8 mouse cellular contexts compared by ENCODE assay signal in genomic region chr4:106910201-106911172, GRCm38 (mm10). TPM values are rescaled to one million over a fixed set of nuclear protein-coding genes. Genes with fewer than 3 reads are reported as not detected.
DNase-seq lines count a peak whose midpoint lies in the region; ATAC-seq and TF ChIP-seq lines count a peak whose summit lies in the region.

Gene Ssbp3 (plus strand): TSS chr4:106910701.

- peaks cover 2% of the 10 kb centered on the region; the same call in 1 of the 2 replicates for H3K36me3 ChIP-seq in ES-Bruce4 (ENCODE audit: control insufficient read depth, insufficient read depth, low read length, poor library complexity, severe bottlenecking)
- peaks cover 19% of the 10 kb centered on the region for H3K36me3 ChIP-seq in forebrain, embryonic 12.5 days (replicated peaks)
- 0 out of 2 replicates have a peak, but pooled peaks cover 3% of the 10 kb centered on the region for H3K36me3 ChIP-seq in neural tube, embryonic 15.5 days

- TF ChIP-seq EP300 in ES-Bruce4 (IDR thresholded peaks at IDR 0.05; ENCODE audit: insufficient read depth, low read depth, low read length) = no peak

- peaks cover 2% of the 10 kb centered on the region for H3K4me1 ChIP-seq in ES-Bruce4 (ENCODE audit: control insufficient read depth, insufficient read depth, low read length)
- H3K4me1 ChIP-seq in forebrain, embryonic 12.5 days = peaks cover 54% of the 10 kb centered on the region
- H3K4me1 ChIP-seq in neural tube, embryonic 15.5 days = peaks cover 57% of the 10 kb centered on the region

- peak; percentile 65 for ATAC-seq in forebrain, embryonic 12.5 days (ENCODE audit: low FRiP score)
- peak; percentile 62 for ATAC-seq in neural tube, embryonic 15.5 days (ENCODE audit: low FRiP score)

- H3K4me2 ChIP-seq in forebrain, embryonic 12.5 days = peak within 1 kb of the TSS; percentile 97
- peak within 1 kb of the TSS; percentile 84 for H3K4me2 ChIP-seq in neural tube, embryonic 15.5 days

- WGBS in forebrain, embryonic 12.5 days = under 1% methylated on average over 45 of the region's 51 CpGs
- under 1% methylated on average over 45 of the region's 51 CpGs for WGBS in large intestine, adult 2 months
- under 1% methylated on average over 48 of the region's 51 CpGs for WGBS in neural tube, embryonic 15.5 days

- H3K27me3 ChIP-seq in ES-Bruce4 (ENCODE audit: control insufficient read depth, insufficient read depth, low read length, poor library complexity, severe bottlenecking) = no peaks in the 10 kb centered on the region
- H3K27me3 ChIP-seq in forebrain, embryonic 12.5 days = no peaks in the 10 kb centered on the region
- no peaks in the 10 kb centered on the region for H3K27me3 ChIP-seq in neural tube, embryonic 15.5 days (replicated peaks)

- H3K9me3 ChIP-seq in ES-Bruce4 (replicated peaks; ENCODE audit: control insufficient read depth, insufficient read depth, low read length, poor library complexity, severe bottlenecking) = no peaks in the 10 kb centered on the region
- no peaks in the 10 kb centered on the region for H3K9me3 ChIP-seq in forebrain, embryonic 12.5 days
- no peaks in the 10 kb centered on the region for H3K9me3 ChIP-seq in neural tube, embryonic 15.5 days (replicated peaks)

- H3K4me3 ChIP-seq in ES-Bruce4 (ENCODE audit: low read depth, low read length) = peak within 1 kb of the TSS; percentile 75
- peak within 1 kb of the TSS; percentile 100 for H3K4me3 ChIP-seq in forebrain, embryonic 12.5 days (replicated peaks)
- H3K4me3 ChIP-seq in neural tube, embryonic 15.5 days (replicated peaks) = peak within 1 kb of the TSS; percentile 100

- peak within 1 kb of the TSS; percentile 95 for H3K9ac ChIP-seq in ES-Bruce4 (ENCODE audit: low read depth, poor library complexity, severe bottlenecking)
- H3K9ac ChIP-seq in forebrain, embryonic 12.5 days = peak within 1 kb of the TSS; percentile 100
- H3K9ac ChIP-seq in neural tube, embryonic 15.5 days (replicated peaks) = peak within 1 kb of the TSS; percentile 96

- peak within 1 kb of the TSS; percentile 87 for H3K27ac ChIP-seq in ES-Bruce4 (ENCODE audit: insufficient read depth, low read length)
- H3K27ac ChIP-seq in forebrain, embryonic 12.5 days = peak within 1 kb of the TSS; percentile 99
- H3K27ac ChIP-seq in neural tube, embryonic 15.5 days (replicated peaks) = peak within 1 kb of the TSS; percentile 99

- no peak for TF ChIP-seq POLR2A in ES-Bruce4 (IDR thresholded peaks at IDR 0.05; ENCODE audit: insufficient read depth, low read length)

- TF ChIP-seq CTCF in ES-Bruce4 (IDR thresholded peaks at IDR 0.05; ENCODE audit: low read depth, low read length) = no peak

- DNase-seq in c-Kit-positive CD71-positive TER-119-negative erythroid progenitor cells, embryonic 14.5 days (ENCODE audit: low read depth) = peak; percentile 85
- peak; percentile 63 to 76 for DNase-seq in heart, postnatal 14 days
- DNase-seq in large intestine, adult 2 months (ENCODE audit: low read depth, low spot score) = peak; percentile 90
- peak; percentile 69 to 83 for DNase-seq in lung, adult 18-20 months
- peak; percentile 82 for DNase-seq in testis, postnatal 10 days (ENCODE audit: low spot score)

- intact Hi-C loops in heart, postnatal 14 days (cut with DNase I) = loop anchor here (2.0 to 5.0 kb wide), 3 partner anchors 42 to 254 kb away; partner anchors contain the start of genes Cyb5rl and Mrpl37

RNA-seq across cellular contexts. Expression of gene Ssbp3, which starts in this region (rescaled TPM):
- polyA plus RNA-seq in ES-Bruce4 (2011; ENCODE audit: insufficient read depth, insufficient read length, low read depth, missing spikeins) = 245 and 248 TPM in 2 replicates
- polyA plus RNA-seq in forebrain, embryonic 12.5 days (2016; fragmentation: Nextera tagmentation; extraction: Ambion mirVana) = 198 and 214 TPM in 2 replicates
- 10 to 100 TPM; 42.5 to 46.9 TPM for total RNA-seq in heart, postnatal 14 days (2021)
- 29.6 and 38.0 TPM in 2 replicates for polyA plus RNA-seq in large intestine, adult 2 months (2012; rRNA removed)
- polyA plus RNA-seq in neural tube, embryonic 15.5 days (2015; fragmentation: Nextera tagmentation; extraction: Ambion mirVana) = 118 and 130 TPM in 2 replicates

Comparison
In these comparisons a context has a peak if more than half of its experiments do, and no peak if none do; other contexts are left out.
1. Peak in every context shown above with its lines: DNase-seq, ATAC-seq, H3K4me3 ChIP-seq and H3K27ac ChIP-seq.